Mouse (Mus musculus): ENCODE measurements at regions not wholly inside any gene's neighbourhood (a gene's known extent, or its start where the extent isn't known, plus 50 kb on each side); places are given as distances from the start of the nearest gene placed in this dataset.

DNA sequence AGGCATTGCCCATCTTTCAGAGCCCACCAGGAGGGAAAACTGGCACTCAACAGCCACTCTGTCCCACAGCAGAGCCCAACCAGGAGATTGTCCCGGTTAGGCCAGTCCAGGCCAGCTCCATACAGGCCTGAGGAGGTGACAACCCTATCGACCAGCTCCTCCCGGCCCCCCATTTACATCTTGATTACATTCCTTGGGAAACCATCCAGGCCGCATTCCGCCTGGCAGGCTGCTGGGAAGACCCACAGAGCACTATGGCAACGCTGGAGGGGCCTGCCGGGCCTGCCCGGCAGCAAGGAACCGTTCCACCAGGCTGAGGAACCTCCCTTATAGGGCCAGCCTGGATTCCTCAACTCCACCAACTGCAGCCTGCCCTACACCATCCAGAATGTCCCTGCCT is 149.7 kb downstream of the Efnb1 start:
- Histone ChIP-seq H3K27ac (replicated peaks) (peak overlapping the region; percentile 23; the same call in 1 of the 2 replicates), H3K4me3 (no peak overlapping the region), H3K9me3 (no peaks in the 10 kb centered on the region), H3K4me2 (no peak overlapping the region), H3K36me3 (no peaks in the 10 kb centered on the region), H3K4me1 (replicated peaks) (0 out of 2 replicates have a peak, but pooled peaks cover 3% of the 10 kb centered on the region), H3K9ac (no peak overlapping the region), H3K27me3 (peaks cover 91% of the 10 kb centered on the region)
- WGBS = 23% methylated on average over 9 of the region's 9 CpGs
- peak; percentile 47 for ATAC-seq (ENCODE audit: low read depth)

DNA sequence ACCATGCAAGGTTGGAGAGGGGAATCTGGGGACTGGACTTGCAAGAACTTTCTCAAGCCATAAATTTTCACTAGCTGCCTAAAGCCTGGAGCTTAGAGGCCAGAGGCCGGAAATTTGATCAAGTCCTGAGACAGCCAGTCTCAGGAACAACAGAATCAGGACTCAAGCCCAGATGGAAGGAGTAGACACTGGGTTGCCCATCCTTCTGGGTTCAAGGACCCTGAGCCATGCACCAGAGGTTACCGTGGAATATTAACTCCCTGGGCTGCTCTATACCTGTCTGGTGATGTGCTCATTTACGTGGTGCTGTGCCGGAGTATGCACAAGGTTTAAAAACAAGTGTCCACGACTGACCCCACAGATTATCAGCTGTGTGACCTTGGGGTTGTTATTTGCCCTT is 145.1 kb downstream of the Efnb1 start:
- ATAC-seq (ENCODE audit: low read depth) = no peak
- no peaks in the 10 kb centered on the region for H3K36me3 ChIP-seq
- no peak overlapping the region for H3K4me3 ChIP-seq
- H3K9ac ChIP-seq = no peak overlapping the region
- 60% methylated on average over 5 of the region's 5 CpGs for WGBS
- H3K4me1 ChIP-seq (replicated peaks) = 0 out of 2 replicates have a peak, but pooled peaks cover 3% of the 10 kb centered on the region
- H3K9me3 ChIP-seq = no peaks in the 10 kb centered on the region
- H3K27me3 ChIP-seq = peaks cover 75% of the 10 kb centered on the region
- H3K27ac ChIP-seq (replicated peaks) = no peak overlapping the region
- no peak overlapping the region for H3K4me2 ChIP-seq

- Histone ChIP-seq H3K9me3 (no peaks in the 10 kb centered on the region), H3K27ac (replicated peaks) (no peak overlapping the region), H3K9ac (no peak overlapping the region), H3K4me1 (replicated peaks) (0 out of 2 replicates have a peak, but pooled peaks cover 3% of the 10 kb centered on the region), H3K27me3 (peaks cover 74% of the 10 kb centered on the region), H3K36me3 (no peaks in the 10 kb centered on the region), H3K4me3 (no peak overlapping the region), H3K4me2 (no peak overlapping the region)
- 44% methylated on average over 5 of the region's 5 CpGs for WGBS
- ATAC-seq (ENCODE audit: low read depth) = no peak
Observed at GRCm38 (mm10) chrX:99280543-99280942, 144.6 kb downstream of the Efnb1 start.

DNA sequence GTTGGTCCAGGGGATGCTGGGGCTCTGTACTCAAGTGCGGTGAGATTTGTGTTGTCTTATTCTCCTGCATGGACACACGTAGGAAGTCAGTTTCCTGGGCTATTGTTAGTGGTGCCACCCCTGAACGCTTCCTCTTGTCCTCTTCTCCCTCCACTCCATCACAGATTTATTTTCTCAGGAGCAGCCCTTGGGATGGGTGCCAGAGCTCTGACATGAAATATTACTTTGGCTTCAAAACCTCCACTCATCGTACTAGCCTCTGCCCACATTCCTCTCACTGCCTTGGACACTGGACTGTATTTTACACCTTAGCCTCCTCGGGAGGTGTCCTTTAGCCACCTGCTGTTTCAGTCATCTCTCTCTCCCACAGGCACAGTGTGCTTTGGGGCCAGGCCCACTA is 139.6 kb downstream of the Efnb1 start:
- ATAC-seq (ENCODE audit: low read depth) = no peak
- H3K4me2 ChIP-seq = no peak overlapping the region
- H3K9ac ChIP-seq = no peak overlapping the region
- no peak overlapping the region for H3K4me3 ChIP-seq
- H3K27ac ChIP-seq (replicated peaks) = no peak overlapping the region
- WGBS = 65% methylated on average over 5 of the region's 5 CpGs
- no peaks in the 10 kb centered on the region for H3K9me3 ChIP-seq
- H3K36me3 ChIP-seq = no peaks in the 10 kb centered on the region
- no peaks in the 10 kb centered on the region for H3K4me1 ChIP-seq (replicated peaks)
- peaks cover 54% of the 10 kb centered on the region for H3K27me3 ChIP-seq

GRCm38 (mm10) chrX:99271908-99272307 is 136.0 kb downstream of the Efnb1 start:
- Histone ChIP-seq H3K4me2 (no peak overlapping the region), H3K36me3 (no peaks in the 10 kb centered on the region), H3K4me3 (no peak overlapping the region), H3K9ac (no peak overlapping the region), H3K4me1 (replicated peaks) (no peaks in the 10 kb centered on the region), H3K27me3 (peaks cover 40% of the 10 kb centered on the region), H3K27ac (replicated peaks) (no peak overlapping the region), H3K9me3 (no peaks in the 10 kb centered on the region)
- WGBS = 72% methylated on average over 3 of the region's 3 CpGs
- ATAC-seq (ENCODE audit: low read depth) = no peak

GRCm38 (mm10) chrX:99249038-99249607 is 113.2 kb downstream of the Efnb1 start:
- no peaks in the 10 kb centered on the region for H3K9me3 ChIP-seq
- no peak overlapping the region for H3K4me3 ChIP-seq
- H3K27me3 ChIP-seq = peaks cover 66% of the 10 kb centered on the region
- H3K36me3 ChIP-seq = no peaks in the 10 kb centered on the region
- no peaks in the 10 kb centered on the region for H3K4me1 ChIP-seq (replicated peaks)
- no peak overlapping the region for H3K27ac ChIP-seq (replicated peaks)
- 62% methylated on average over 5 of the region's 5 CpGs for WGBS
- no peak for ATAC-seq (ENCODE audit: low read depth)
- H3K4me2 ChIP-seq = no peak overlapping the region
- no peak overlapping the region for H3K9ac ChIP-seq

DNA sequence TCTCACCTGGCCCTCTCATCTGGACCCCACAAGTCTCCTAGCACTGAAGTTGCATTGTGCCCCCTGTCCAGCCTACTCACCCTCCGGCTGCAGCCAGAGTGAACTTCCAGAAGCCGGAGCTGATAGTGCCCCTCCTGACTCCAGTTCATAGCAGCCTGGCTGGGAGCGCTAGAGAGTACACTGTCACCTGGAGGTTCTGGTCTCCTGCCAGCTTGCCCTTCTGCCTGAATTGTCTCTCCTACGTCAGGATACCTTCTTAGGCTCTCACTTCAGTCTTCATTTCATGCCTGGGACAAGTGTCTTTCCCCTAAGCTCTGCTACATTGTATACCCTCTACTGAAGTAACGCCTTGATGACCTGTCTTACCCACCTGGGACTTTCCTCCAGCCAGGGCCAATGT is 112.3 kb downstream of the Efnb1 start:
- Histone ChIP-seq H3K4me3 (no peak overlapping the region), H3K27ac (replicated peaks) (no peak overlapping the region), H3K9ac (no peak overlapping the region), H3K4me1 (replicated peaks) (no peaks in the 10 kb centered on the region), H3K4me2 (no peak overlapping the region), H3K9me3 (no peaks in the 10 kb centered on the region), H3K36me3 (no peaks in the 10 kb centered on the region), H3K27me3 (peaks cover 66% of the 10 kb centered on the region)
- WGBS = 88% methylated on average over 5 of the region's 5 CpGs
- no peak for ATAC-seq (ENCODE audit: low read depth)

DNA sequence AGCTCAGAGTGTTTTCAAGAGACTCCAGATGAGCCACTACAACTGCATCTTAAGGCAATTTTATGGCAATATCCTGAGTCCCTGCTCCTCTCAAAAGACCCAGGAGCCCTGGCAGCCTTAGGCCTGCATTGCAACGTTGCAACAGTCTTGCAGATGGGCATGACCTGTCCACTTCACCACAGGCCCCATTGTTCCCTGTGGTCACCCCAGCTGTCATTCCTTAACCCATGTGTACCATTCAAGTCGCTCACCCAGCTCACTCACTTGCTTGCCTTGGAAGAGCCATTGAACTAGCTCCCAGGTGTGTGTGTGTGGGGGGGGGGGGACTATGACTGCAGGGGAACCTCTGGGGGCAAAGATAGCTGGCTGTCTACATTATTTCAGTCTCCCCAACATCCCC is 110.8 kb downstream of the Efnb1 start:
- Histone ChIP-seq H3K9ac (no peak overlapping the region), H3K27me3 (peaks cover 68% of the 10 kb centered on the region), H3K4me2 (no peak overlapping the region), H3K4me3 (no peak overlapping the region), H3K36me3 (no peaks in the 10 kb centered on the region), H3K27ac (replicated peaks) (no peak overlapping the region), H3K4me1 (replicated peaks) (no peaks in the 10 kb centered on the region), H3K9me3 (no peaks in the 10 kb centered on the region)
- 60% methylated on average over 2 of the region's 2 CpGs for WGBS
- ATAC-seq (ENCODE audit: low read depth) = no peak

DNA sequence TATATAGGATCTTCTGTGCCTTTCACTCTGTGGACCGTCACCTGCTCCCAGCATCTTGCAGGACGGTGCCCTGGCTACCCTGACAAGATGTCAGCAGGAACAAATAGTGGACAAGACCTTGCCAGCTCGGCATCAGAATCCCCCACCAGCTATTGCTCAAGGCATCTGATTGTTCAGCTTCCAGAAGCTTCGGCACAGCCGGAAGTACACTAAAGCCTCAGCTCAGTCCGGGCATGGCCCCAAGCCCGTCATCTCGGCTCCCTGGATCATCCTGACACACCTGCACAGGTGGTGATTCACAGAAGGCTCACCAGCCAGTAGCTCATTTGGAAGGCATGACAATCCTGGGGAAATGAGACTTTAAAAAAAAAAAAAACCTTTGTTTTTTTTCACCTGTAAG is 110.1 kb downstream of the Efnb1 start:
- peaks cover 75% of the 10 kb centered on the region for H3K27me3 ChIP-seq
- H3K27ac ChIP-seq (replicated peaks) = no peak overlapping the region
- no peaks in the 10 kb centered on the region for H3K36me3 ChIP-seq
- H3K4me1 ChIP-seq (replicated peaks) = no peaks in the 10 kb centered on the region
- no peak overlapping the region for H3K4me3 ChIP-seq
- ATAC-seq (ENCODE audit: low read depth) = no peak
- H3K9me3 ChIP-seq = no peaks in the 10 kb centered on the region
- no peak overlapping the region for H3K9ac ChIP-seq
- 91% methylated on average over 8 of the region's 8 CpGs for WGBS
- H3K4me2 ChIP-seq = no peak overlapping the region

- Histone ChIP-seq H3K9ac (no peak overlapping the region), H3K36me3 (no peaks in the 10 kb centered on the region)
- 84% methylated on average over 3 of the region's 3 CpGs for WGBS
Observed at GRCm38 (mm10) chrX:99245541-99245940, 109.6 kb downstream of the Efnb1 start.

DNA sequence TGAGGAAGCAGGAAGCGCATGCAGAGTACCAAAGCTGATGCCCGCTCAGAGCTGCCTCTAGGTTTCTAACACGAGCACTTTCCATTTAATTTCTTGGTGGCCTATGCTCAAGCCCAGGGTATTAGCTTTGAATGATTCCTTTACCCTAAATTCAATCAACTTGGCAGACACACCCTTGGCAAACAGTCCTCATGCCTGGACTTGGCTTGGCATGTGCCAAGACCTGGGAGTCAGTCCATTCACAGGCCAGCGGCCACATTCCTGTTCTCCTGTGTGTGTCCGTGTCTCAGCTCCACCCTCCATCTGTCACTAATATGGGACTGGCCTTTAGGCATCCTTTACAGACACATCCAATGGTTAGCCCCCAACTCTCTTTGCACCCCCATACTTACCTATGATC is 107.3 kb downstream of the Efnb1 start:
- no peaks in the 10 kb centered on the region for H3K9me3 ChIP-seq
- 83% methylated on average over 5 of the region's 5 CpGs for WGBS
- H3K27me3 ChIP-seq = peaks cover 82% of the 10 kb centered on the region
- H3K36me3 ChIP-seq = no peaks in the 10 kb centered on the region
- ATAC-seq (ENCODE audit: low read depth) = no peak
- H3K4me2 ChIP-seq = no peak overlapping the region
- no peak overlapping the region for H3K9ac ChIP-seq
- no peak overlapping the region for H3K27ac ChIP-seq (replicated peaks)
- H3K4me3 ChIP-seq = no peak overlapping the region
- H3K4me1 ChIP-seq (replicated peaks) = no peaks in the 10 kb centered on the region

More at GRCm38 (mm10) chrX:99245541-99245940, 109.6 kb downstream of the Efnb1 start:
- ATAC-seq (ENCODE audit: low read depth) = no peak
- Histone ChIP-seq H3K27me3 (peaks cover 75% of the 10 kb centered on the region), H3K27ac (replicated peaks) (no peak overlapping the region), H3K4me2 (no peak overlapping the region), H3K4me1 (replicated peaks) (no peaks in the 10 kb centered on the region), H3K9me3 (no peaks in the 10 kb centered on the region), H3K4me3 (no peak overlapping the region)

DNA sequence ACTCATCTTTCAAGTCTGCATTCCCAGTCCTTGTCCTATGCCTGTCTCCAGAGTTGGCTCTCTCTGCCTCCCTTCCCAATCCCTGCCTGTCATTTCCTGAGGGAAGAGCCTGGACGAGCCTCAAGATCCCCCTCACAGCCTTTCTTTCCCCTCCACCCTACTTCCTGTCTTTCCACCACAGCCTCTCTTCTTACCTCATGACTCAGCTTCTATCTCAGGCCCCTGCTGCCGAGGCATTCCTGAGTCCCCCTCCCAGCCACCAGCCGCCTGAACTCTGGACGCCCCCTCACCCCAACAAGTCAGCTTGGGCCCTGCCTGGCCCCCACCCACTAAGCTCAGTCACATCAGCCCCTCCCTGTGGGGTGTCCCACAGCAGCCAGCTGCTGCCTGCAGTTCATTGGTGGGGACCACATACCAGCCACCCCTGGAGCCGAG is 105.8 kb downstream of the Efnb1 start:
- Histone ChIP-seq H3K27ac (replicated peaks) (no peak overlapping the region), H3K4me1 (replicated peaks) (no peaks in the 10 kb centered on the region), H3K9ac (no peak overlapping the region), H3K4me3 (no peak overlapping the region), H3K9me3 (no peaks in the 10 kb centered on the region), H3K27me3 (peaks cover 76% of the 10 kb centered on the region), H3K4me2 (no peak overlapping the region), H3K36me3 (no peaks in the 10 kb centered on the region)
- WGBS = 53% methylated on average over 5 of the region's 5 CpGs
- no peak for ATAC-seq (ENCODE audit: low read depth)

DNA sequence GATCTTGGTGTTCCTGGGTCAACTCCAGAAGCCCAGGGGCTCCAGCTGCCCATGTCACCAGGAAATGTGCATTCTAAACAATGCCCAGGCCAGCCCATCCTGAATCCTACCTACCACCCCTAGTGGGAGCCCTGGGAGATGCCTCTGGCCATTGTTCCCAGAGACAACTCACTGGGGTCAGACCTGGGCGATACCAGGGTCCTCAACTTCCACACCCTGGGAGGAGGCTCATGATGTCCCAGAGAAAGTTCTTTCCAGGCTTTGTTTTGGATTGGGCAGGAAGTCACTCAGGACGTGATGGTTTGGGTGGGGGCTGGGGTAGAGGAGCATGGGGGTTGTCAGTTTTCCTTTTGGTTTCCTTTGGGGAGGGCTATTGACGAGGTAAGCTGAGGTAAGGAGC is 97.1 kb downstream of the Efnb1 start:
- Histone ChIP-seq H3K36me3 (no peaks in the 10 kb centered on the region), H3K9ac (no peak overlapping the region), H3K9me3 (no peaks in the 10 kb centered on the region), H3K4me2 (no peak overlapping the region), H3K27ac (replicated peaks) (no peak overlapping the region), H3K27me3 (peaks cover 45% of the 10 kb centered on the region), H3K4me1 (replicated peaks) (no peaks in the 10 kb centered on the region; the same call in 1 of the 2 replicates), H3K4me3 (no peak overlapping the region)
- ATAC-seq (ENCODE audit: low read depth) = no peak
- 63% methylated on average over 3 of the region's 3 CpGs for WGBS
